Comparison of ENCODE assay signal across 15 mouse cellular contexts in the genomic region with DNA sequence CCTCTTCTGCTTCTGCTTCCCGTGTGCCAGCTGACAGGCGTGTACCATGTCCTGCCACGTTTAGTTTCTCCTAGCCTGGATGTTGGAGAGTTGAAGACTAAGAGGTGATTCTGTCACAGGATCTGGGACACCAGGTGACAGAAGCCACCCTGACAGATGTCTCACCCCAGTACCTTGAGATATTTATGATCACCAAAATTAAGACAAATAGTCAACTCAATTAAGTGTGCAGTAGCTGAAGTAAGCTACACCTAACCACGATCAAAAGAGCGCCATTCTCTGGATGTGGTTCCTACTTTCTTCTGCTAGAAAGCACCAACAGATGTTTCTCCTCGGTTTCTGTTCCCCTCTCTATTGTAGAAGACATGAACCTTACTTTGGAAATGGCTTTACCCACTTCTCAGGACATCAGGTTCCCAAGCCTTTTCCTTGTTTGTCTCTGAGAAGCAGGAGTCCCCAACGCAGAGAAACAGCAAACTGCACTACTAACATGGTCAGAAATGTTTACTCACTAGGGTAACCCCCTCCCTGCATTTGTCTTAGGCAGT.
"Had no signal": no experiment of that assay in that cellular context is flagged by ENCODE, and none has a peak within 500 bp of the region (broad histone marks: within the 10 kb centered on the region; RNA-seq: fewer than 3 reads in every experiment).

No protein-coding gene starts in this region.

- DNase-seq: kidney, adult 11 months; kidney, adult 9 months; kidney, postnatal 10 days; kidney, postnatal 4 days; lung, adult 2 months; lung, postnatal 36 days; midbrain, embryonic 14.5 days; thymus, adult 2 months; thymus, postnatal 25 days had no signal

- H3K27ac ChIP-seq: layer of hippocampus, adult 2 months; limb, embryonic 10.5 days; liver, embryonic 15.5 days; neural tube, embryonic 12.5 days had no signal

- H3K27me3 ChIP-seq: liver, embryonic 15.5 days; megakaryocyte, embryonic 14.5 days; neural tube, embryonic 12.5 days had no signal

- H3K4me1 ChIP-seq: limb, embryonic 10.5 days; liver, embryonic 15.5 days; neural tube, embryonic 12.5 days had no signal

- H3K4me2 ChIP-seq: liver, embryonic 11.5 days; liver, embryonic 15.5 days; neural tube, embryonic 12.5 days had no signal

- H3K9ac ChIP-seq: liver, embryonic 15.5 days; neural tube, embryonic 12.5 days had no signal

- H3K36me3 ChIP-seq: limb, embryonic 10.5 days had no signal

- H3K9me3 ChIP-seq: limb, embryonic 10.5 days; liver, embryonic 15.5 days; megakaryocyte, embryonic 14.5 days; neural tube, embryonic 12.5 days had no signal

- H3K4me3 ChIP-seq: layer of hippocampus, adult 2 months; limb, embryonic 10.5 days; liver, embryonic 15.5 days; megakaryocyte, embryonic 14.5 days; neural tube, embryonic 12.5 days had no signal
